8 mouse cellular contexts compared by ENCODE assay signal in genomic region chr12:78055956-78056355, GRCm38 (mm10).
A peak's percentile ranks its signal among the peaks of the same experiment; 100 is the strongest.
DNase-seq lines count a peak whose midpoint lies in the region; ATAC-seq and TF ChIP-seq lines count a peak whose summit lies in the region.

No protein-coding gene starts in this region.

- H3K4me2 ChIP-seq in embryonic facial prominence, embryonic 14.5 days (ENCODE audit: low read depth, low read length): peak overlapping the region; percentile 28; the same call in 1 of the 2 replicates
- peak overlapping the region; percentile 46; the same call in 1 of the 2 replicates for H3K4me2 ChIP-seq in heart, postnatal 0 days (ENCODE audit: low read depth, low read length)

- H3K4me1 ChIP-seq in G1E (ENCODE audit: insufficient read depth, low read depth, low read length): peaks cover 3% of the 10 kb centered on the region; the same call in 1 of the 2 replicates
- H3K4me1 ChIP-seq in embryonic facial prominence, embryonic 14.5 days (ENCODE audit: control insufficient read depth, insufficient read depth, low read length): no peaks in the 10 kb centered on the region
- H3K4me1 ChIP-seq in heart, postnatal 0 days (ENCODE audit: control insufficient read depth, insufficient read depth): no peaks in the 10 kb centered on the region
- H3K4me1 ChIP-seq in lung, adult 2 months (ENCODE audit: control insufficient read depth, insufficient read depth, low read length): no peaks in the 10 kb centered on the region

- no peak overlapping the region for H3K27ac ChIP-seq in embryonic facial prominence, embryonic 14.5 days (replicated peaks; ENCODE audit: low read depth, low read length)
- no peak overlapping the region for H3K27ac ChIP-seq in heart, postnatal 0 days (ENCODE audit: low read depth)

- H3K27me3 ChIP-seq in G1E (ENCODE audit: insufficient read depth, low read length): no peaks in the 10 kb centered on the region; the same call in 1 of the 2 replicates
- 0 out of 2 replicates have a peak, but pooled peaks cover 4% of the 10 kb centered on the region for H3K27me3 ChIP-seq in embryonic facial prominence, embryonic 14.5 days (replicated peaks; ENCODE audit: control insufficient read depth, insufficient read depth, low read length)
- no peaks in the 10 kb centered on the region for H3K27me3 ChIP-seq in heart, postnatal 0 days (ENCODE audit: control insufficient read depth, insufficient read depth, low read length)

- TF ChIP-seq EP300 in heart, postnatal 0 days (IDR thresholded peaks at IDR 0.05; ENCODE audit: low read depth): no peak

- H3K9ac ChIP-seq in embryonic facial prominence, embryonic 14.5 days (ENCODE audit: low read depth, low read length): no peak overlapping the region
- H3K9ac ChIP-seq in heart, postnatal 0 days (replicated peaks; ENCODE audit: low read depth, low read length): no peak overlapping the region

- ATAC-seq in G1E (ENCODE audit: extremely low read depth, insufficient number of reproducible peaks, low FRiP score, poor library complexity, severe bottlenecking): no peak
- 0 out of 2 replicates have a peak, but pooled peaks have one; percentile 30 for ATAC-seq in embryonic facial prominence, embryonic 14.5 days (ENCODE audit: low read depth)
- no peak for ATAC-seq in heart, postnatal 0 days (ENCODE audit: insufficient read depth, low read depth)
- no peak for ATAC-seq in monocyte, adult 5-6 weeks (replicated peaks; ENCODE audit: insufficient number of reproducible peaks, low FRiP score, low TSS enrichment, poor library complexity, severe bottlenecking)

- H3K9me3 ChIP-seq in G1E (replicated peaks): no peaks in the 10 kb centered on the region
- no peaks in the 10 kb centered on the region for H3K9me3 ChIP-seq in embryonic facial prominence, embryonic 14.5 days (ENCODE audit: control insufficient read depth, low read length)
- H3K9me3 ChIP-seq in heart, postnatal 0 days (replicated peaks; ENCODE audit: control insufficient read depth, low read length): no peaks in the 10 kb centered on the region

- H3K4me3 ChIP-seq in G1E (ENCODE audit: low read depth, low read length): no peak overlapping the region
- no peak overlapping the region for H3K4me3 ChIP-seq in embryonic facial prominence, embryonic 14.5 days (ENCODE audit: low read depth, low read length)
- no peak overlapping the region for H3K4me3 ChIP-seq in heart, postnatal 0 days (ENCODE audit: low read depth, low read length)
- no peak overlapping the region for H3K4me3 ChIP-seq in lung, adult 2 months (replicated peaks; ENCODE audit: extremely low read depth, low read depth, low read length)

- WGBS in embryonic facial prominence, embryonic 14.5 days: 2% methylated on average over 9 of the region's 9 CpGs
- WGBS in heart, postnatal 0 days: under 1% methylated on average over 9 of the region's 9 CpGs
- WGBS in lung, adult 2 months: under 1% methylated on average over 9 of the region's 9 CpGs

- no peak for TF ChIP-seq POLR2A in lung, adult 2 months (IDR thresholded peaks at IDR 0.05; ENCODE audit: borderline replicate concordance, extremely low read depth, low read depth, low read length)

- H3K36me3 ChIP-seq in G1E (replicated peaks): no peaks in the 10 kb centered on the region
- H3K36me3 ChIP-seq in embryonic facial prominence, embryonic 14.5 days (ENCODE audit: control insufficient read depth, insufficient read depth, low read length): no peaks in the 10 kb centered on the region
- no peaks in the 10 kb centered on the region for H3K36me3 ChIP-seq in heart, postnatal 0 days (replicated peaks; ENCODE audit: control insufficient read depth, insufficient read depth, low read length)

- peak; percentile 23 for DNase-seq in G1E (ENCODE audit: low spot score)
- peak; percentile 38 for DNase-seq in adrenal gland, postnatal 25 days
- peak; percentile 17 for DNase-seq in embryonic facial prominence, embryonic 14.5 days (ENCODE audit: low spot score)
- DNase-seq in heart, postnatal 0 days (ENCODE audit: low spot score): no peak
- DNase-seq in kidney, postnatal 4 days: peak; percentile 72 to 74
- peak; percentile 40 for DNase-seq in lung, adult 2 months
- DNase-seq in ovary, postnatal 14 days (ENCODE audit: low spot score): peak; percentile 42

- peak; percentile 49 for TF ChIP-seq CTCF in G1E (IDR thresholded peaks at IDR 0.05; ENCODE audit: low read depth, low read length)
- TF ChIP-seq CTCF in heart, postnatal 0 days (IDR thresholded peaks at IDR 0.05; ENCODE audit: low read depth): peak; percentile 77
- TF ChIP-seq CTCF in lung, adult 2 months (IDR thresholded peaks at IDR 0.05; ENCODE audit: insufficient read depth, low read length): peak; percentile 49
